Mouse (Mus musculus): ENCODE results near the gene Igsf21. TPM values are rescaled to one million over a fixed set of nuclear protein-coding genes. Genes with fewer than 3 reads are reported as not detected.

Igsf21 gene
- polyA plus RNA-seq, 1 experiment: 36.1 TPM

GRCm38 (mm10) chr4:140249011-140249744 is 2.6 kb upstream of the Igsf21 start:
- peak; percentile 80 for DNase-seq (ENCODE audit: low read depth)
- TF ChIP-seq POLR2A (IDR thresholded peaks at IDR 0.05; ENCODE audit: borderline replicate concordance, extremely low read depth, insufficient read depth, insufficient read length, poor library complexity, severe bottlenecking): no peak
- peak; percentile 55; the same call in 1 of the 2 replicates for TF ChIP-seq CTCF (IDR thresholded peaks at IDR 0.05; ENCODE audit: borderline replicate concordance, extremely low read depth, insufficient read depth, insufficient read length)

- no peak for TF ChIP-seq CTCF (IDR thresholded peaks at IDR 0.05; ENCODE audit: borderline replicate concordance, extremely low read depth, insufficient read depth, insufficient read length)
- TF ChIP-seq POLR2A (IDR thresholded peaks at IDR 0.05; ENCODE audit: borderline replicate concordance, extremely low read depth, insufficient read depth, insufficient read length, poor library complexity, severe bottlenecking): no peak
- DNase-seq (ENCODE audit: low read depth): no peak
Observed at GRCm38 (mm10) chr4:140248396-140248795, 1.8 kb upstream of the Igsf21 start.

GRCm38 (mm10) chr4:140247006-140248003 is 721 bp upstream of the Igsf21 start:
- TF ChIP-seq CTCF (IDR thresholded peaks at IDR 0.05; ENCODE audit: borderline replicate concordance, extremely low read depth, insufficient read depth, insufficient read length): no peak
- TF ChIP-seq POLR2A (IDR thresholded peaks at IDR 0.05; ENCODE audit: borderline replicate concordance, extremely low read depth, insufficient read depth, insufficient read length, poor library complexity, severe bottlenecking): no peak
- DNase-seq (ENCODE audit: low read depth): no peak

GRCm38 (mm10) chr4:140245286-140246179 is 1.1 kb downstream of the Igsf21 start:
- peak; percentile 82 for DNase-seq (ENCODE audit: low read depth)
- TF ChIP-seq CTCF (IDR thresholded peaks at IDR 0.05; ENCODE audit: borderline replicate concordance, extremely low read depth, insufficient read depth, insufficient read length): peak; percentile 47; the same call in 1 of the 2 replicates
- TF ChIP-seq POLR2A (IDR thresholded peaks at IDR 0.05; ENCODE audit: borderline replicate concordance, extremely low read depth, insufficient read depth, insufficient read length, poor library complexity, severe bottlenecking): no peak

GRCm38 (mm10) chr4:140244835-140245234 is 1.7 kb downstream of the Igsf21 start:
- TF ChIP-seq POLR2A (IDR thresholded peaks at IDR 0.05; ENCODE audit: borderline replicate concordance, extremely low read depth, insufficient read depth, insufficient read length, poor library complexity, severe bottlenecking) (no peak), CTCF (IDR thresholded peaks at IDR 0.05; ENCODE audit: borderline replicate concordance, extremely low read depth, insufficient read depth, insufficient read length) (no peak)
- DNase-seq (ENCODE audit: low read depth): no peak

- TF ChIP-seq CTCF (IDR thresholded peaks at IDR 0.05; ENCODE audit: borderline replicate concordance, extremely low read depth, insufficient read depth, insufficient read length): peak; percentile 35; the same call in 1 of the 2 replicates
- no peak for TF ChIP-seq POLR2A (IDR thresholded peaks at IDR 0.05; ENCODE audit: borderline replicate concordance, extremely low read depth, insufficient read depth, insufficient read length, poor library complexity, severe bottlenecking)
- DNase-seq (ENCODE audit: low read depth): no peak
Observed at GRCm38 (mm10) chr4:140244161-140244813, 2.3 kb downstream of the Igsf21 start.

- no peak for DNase-seq (ENCODE audit: low read depth)
- TF ChIP-seq CTCF (IDR thresholded peaks at IDR 0.05; ENCODE audit: borderline replicate concordance, extremely low read depth, insufficient read depth, insufficient read length) (no peak), POLR2A (IDR thresholded peaks at IDR 0.05; ENCODE audit: borderline replicate concordance, extremely low read depth, insufficient read depth, insufficient read length, poor library complexity, severe bottlenecking) (no peak)
Observed at GRCm38 (mm10) chr4:140243231-140243630, 3.4 kb downstream of the Igsf21 start.

GRCm38 (mm10) chr4:140242291-140242690 is 4.3 kb downstream of the Igsf21 start:
- peak; percentile 82 for DNase-seq (ENCODE audit: low read depth)
- TF ChIP-seq POLR2A (IDR thresholded peaks at IDR 0.05; ENCODE audit: borderline replicate concordance, extremely low read depth, insufficient read depth, insufficient read length, poor library complexity, severe bottlenecking) (no peak), CTCF (IDR thresholded peaks at IDR 0.05; ENCODE audit: borderline replicate concordance, extremely low read depth, insufficient read depth, insufficient read length) (no peak)

GRCm38 (mm10) chr4:140237305-140237741 is 9.3 kb downstream of the Igsf21 start:
- no peak for TF ChIP-seq CTCF (IDR thresholded peaks at IDR 0.05; ENCODE audit: borderline replicate concordance, extremely low read depth, insufficient read depth, insufficient read length)
- no peak for TF ChIP-seq POLR2A (IDR thresholded peaks at IDR 0.05; ENCODE audit: borderline replicate concordance, extremely low read depth, insufficient read depth, insufficient read length, poor library complexity, severe bottlenecking)

More at GRCm38 (mm10) chr4:140237305-140237741, 9.3 kb downstream of the Igsf21 start:
- peak; percentile 72 for DNase-seq (ENCODE audit: low read depth)
